Mouse (Mus musculus) c-Kit-positive CD71-positive TER-119-negative erythroid progenitor cells, embryonic 14.5 days (primary cell): Measurements from ENCODE around the gene Tnrc18.
A peak's percentile ranks its signal among the peaks of the same experiment; 100 is the strongest.

Source experiments
- DNase-seq: peaks from one replicate; pipeline ENCODE4 v3.0.0-alpha.2; 2013; ENCODE audit warnings: low read depth

Tnrc18 gene

GRCm38 (mm10) chr5:142771964-142772363 lies 45.5 kb downstream of the Tnrc18 start:
- DNase-seq = no peak

DNA sequence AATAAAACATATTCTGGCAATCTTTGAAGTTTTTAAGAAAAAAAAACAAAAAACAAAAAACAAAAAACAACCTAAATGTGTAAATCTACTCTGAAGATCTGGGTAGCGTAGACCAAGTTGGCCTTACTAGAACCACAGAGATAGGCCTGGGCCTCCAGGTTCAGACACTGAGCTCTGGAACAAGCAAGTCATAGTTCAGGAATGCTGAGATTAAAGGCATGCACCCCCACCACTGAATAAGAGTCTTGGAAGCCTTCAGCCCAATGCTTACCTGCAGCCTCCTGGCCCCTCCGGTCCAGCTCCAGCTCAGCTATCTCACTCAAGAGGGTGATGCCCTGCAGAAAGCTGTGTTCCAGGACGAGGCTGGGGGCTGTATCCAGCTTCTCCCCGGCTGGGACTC lies 46.4 kb downstream of the Tnrc18 start:
- no peak for DNase-seq

DNA sequence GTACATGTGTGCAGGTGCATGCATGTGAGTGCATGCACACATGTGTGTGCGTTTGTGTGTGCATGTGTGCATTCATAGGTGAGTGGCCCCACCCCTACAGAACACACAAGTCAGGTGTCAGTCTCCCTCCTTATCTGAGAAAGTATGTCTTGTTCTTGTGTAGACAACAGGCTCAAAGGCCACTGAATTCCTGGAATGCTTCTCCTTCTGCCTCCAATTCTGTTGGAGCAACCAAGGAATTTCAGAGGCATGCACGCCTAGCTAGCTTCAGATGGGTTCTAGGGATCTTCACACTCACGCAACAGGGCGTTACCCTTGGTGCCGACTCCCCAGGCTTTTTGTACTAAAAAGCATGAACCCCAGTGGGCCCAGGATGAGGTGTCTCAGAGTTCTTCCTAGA lies 47.8 kb downstream of the Tnrc18 start:
- no peak for DNase-seq

GRCm38 (mm10) chr5:142768352-142769267 lies 48.9 kb downstream of the Tnrc18 start:
- DNase-seq = no peak

DNA sequence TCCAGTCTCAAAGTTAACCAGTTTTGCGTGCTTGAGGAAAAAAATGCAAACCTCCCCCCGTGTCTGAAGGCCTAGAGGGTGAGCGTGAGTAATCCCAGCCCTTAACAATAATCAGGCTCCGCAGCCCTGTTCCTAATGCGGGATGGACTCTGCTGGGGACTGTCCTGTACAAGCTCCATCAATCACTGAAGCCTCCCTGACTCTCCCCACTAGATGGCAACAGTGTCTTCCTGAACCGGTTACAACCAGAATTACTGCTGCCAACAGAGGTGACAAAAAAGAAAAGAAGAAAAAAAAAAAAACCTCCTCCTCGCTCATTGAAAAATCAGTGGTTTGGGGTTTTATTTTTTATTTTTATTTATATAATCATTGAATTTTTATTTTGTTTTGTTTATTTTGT lies 49.5 kb downstream of the Tnrc18 start:
- peak; percentile 37 for DNase-seq

DNA sequence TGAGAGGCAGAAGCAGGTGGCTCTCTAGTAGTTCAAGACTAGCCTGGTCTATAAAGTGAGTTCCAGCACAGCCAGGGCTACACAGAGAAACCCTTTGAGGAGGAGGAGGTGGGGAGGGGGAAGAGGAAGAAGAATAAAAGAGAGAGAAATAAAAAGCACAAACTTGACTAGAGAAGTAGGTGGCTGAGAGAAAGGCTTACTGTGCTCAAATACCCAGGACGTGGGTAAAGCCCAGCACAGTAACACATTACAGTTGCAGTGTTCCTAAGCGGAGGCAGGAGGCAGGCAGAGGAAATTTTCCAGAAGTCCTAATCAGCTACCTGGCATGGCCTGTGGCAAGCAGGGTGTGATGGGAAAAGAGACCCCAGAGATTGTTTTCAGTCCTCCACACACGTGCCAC lies 50.8 kb downstream of the Tnrc18 start:
- no peak for DNase-seq

DNA sequence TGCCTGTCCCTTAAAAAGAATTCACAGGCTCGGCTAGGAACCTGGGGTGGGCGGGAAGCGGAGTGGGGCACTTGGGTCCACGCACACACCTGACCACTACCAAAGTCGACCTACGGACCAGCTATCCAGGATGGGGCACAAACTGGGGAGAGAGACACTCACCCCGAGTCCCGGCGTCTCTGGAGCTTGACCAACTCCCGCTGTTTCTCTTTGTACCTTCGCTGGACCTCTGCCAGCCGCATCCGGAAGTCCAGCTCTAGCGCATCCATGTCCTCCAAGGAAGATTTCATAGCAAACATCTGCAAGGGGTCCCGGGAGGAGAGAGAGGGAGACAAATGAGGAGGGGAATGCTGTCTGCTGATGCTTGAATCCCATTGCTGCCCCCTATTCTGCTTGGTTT lies 52.6 kb downstream of the Tnrc18 start:
- DNase-seq = no peak

DNA sequence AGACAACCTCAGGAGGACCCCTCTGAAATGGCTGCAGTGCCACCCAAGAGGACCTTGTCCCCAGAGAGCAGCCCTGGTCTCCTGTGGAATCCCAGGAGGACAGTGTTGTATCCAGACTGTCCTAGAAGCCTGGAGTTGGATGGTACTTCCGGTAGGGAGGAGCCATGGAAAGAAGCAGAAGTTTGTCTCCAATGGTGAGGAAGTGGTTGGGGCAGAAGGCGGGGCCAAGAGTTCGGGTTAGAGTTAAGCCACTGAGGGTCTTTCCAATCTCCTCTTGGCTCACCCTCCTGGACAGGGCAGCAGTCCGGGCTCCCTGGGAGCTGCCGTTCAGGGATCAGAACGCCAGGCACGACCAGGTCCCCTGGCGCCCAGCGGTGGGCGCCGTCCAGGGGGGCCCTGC lies 53.2 kb downstream of the Tnrc18 start:
- no peak for DNase-seq

GRCm38 (mm10) chr5:142762082-142762807 lies 55.2 kb downstream of the Tnrc18 start:
- no peak for DNase-seq

DNA sequence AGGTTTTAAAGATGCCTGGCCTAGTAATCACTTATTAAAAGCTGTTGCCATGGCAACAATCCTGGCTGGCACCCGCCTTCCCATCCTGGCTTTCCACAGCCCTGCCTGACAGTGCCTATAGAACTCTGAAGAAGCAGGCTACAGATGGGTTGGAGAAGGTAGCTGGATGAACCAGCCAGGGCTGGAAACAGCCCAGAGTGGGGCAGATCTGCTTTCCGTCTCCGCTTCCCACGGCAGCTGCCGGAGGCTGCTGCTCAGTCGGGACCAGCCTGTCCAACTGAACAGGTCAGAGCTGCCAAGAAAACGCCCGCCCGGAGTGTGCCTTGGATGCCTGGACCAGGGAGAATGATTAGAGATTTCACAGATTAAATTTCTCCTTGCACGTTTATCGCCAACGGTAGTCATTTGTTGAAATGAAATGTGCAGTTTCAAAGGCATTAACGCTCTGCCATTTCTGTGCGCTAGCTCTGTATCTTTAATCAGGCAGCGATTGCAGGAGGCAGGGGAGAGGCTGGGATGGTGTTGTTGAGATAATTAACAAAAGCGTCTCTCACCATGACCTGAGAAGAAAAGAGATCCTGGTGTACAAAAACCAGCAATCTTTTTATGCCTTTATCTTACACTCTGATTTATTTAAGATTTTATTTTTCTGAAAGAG lies 56.0 kb downstream of the Tnrc18 start:
- no peak for DNase-seq

GRCm38 (mm10) chr5:142759786-142760185 lies 57.7 kb downstream of the Tnrc18 start:
- no peak for DNase-seq

GRCm38 (mm10) chr5:142752241-142752640 lies 65.2 kb downstream of the Tnrc18 start:
- no peak for DNase-seq

DNA sequence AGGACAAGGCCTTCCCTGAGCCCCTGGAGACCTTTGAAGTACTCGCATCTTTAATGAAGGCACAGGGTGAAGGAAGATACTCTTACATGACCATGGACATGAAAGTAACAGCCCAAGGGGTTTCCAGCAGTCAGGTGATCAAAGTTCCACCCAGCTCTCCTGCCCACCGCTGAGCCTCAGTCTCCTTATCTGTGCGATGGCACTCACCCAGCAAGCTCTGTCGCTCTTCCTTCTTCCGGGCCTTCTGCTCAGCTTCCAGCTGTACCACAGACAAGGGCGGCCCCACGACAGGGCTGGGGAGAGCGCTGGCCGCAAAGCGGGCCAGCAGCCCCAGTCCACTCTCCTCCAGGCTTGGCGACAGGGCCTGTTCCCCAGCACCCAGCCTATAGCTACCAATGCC lies 67.3 kb downstream of the Tnrc18 start:
- DNase-seq = no peak

DNA sequence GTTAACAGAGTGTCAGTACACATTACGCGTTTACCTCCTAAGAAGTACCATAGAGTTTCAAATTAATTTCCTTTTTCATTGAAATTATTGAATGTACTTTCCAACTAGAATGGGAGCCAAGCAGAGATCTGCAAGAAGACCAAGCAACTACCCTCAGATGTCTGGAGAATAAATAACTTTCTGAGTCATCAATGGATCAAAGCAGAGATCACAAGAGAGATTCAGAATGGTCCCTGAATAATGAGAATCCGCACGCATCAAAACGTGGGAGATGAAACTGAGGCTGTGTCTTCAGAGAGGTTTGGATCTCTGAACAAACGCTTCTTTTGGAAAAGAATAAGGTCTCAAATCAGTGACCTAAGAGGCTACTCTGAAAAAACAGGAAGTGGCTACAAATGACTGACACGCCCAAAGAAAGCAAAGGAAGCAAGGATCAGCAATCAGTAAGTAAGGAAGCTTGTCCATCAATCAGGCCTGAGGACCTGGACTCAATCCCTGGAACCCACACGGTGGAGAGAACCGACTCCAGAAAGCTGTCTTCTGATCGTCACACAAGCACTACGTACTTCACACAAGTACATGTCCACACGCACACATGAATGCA lies 70.3 kb downstream of the Tnrc18 start:
- DNase-seq = no peak

DNA sequence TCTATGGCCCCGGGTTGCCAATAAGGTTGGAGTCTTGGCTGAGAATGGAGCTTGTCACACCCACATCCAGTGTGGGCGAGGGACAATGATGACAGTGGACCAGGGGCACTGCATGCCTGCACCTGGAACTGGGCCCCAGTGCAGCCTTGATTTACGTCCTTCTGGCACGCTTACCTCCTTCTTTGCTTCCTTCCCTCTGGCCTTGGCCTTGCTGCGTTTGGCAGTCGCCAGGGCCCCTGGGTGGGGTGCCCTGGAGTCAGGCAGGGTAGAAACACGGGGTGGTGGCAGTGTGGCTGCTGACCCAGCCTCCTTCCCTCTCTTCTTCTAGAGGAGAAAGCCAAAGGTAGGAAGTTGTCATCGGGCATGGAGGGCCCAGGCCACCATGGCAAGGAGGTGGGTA lies 77.5 kb downstream of the Tnrc18 start:
- no peak for DNase-seq

DNA sequence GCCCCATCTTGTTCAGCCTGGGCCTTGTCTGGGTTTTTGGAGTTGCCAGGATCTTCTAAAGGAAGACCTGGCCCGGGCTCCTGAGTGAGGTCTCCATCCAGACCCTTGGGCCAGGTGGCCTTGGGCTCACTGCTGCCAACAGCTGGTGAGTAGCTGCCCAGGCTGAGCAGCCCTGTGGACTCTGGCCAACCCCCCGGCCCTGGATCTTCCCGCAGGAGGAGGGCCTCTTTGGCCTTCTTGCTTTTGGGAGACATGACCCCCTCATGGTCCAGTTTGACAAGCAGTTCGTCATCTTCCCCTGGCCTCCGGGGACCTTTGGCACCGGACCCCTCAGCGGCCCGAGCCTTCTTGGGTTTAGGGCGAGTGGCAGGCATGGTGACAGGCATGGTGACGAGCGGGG lies 85.5 kb downstream of the Tnrc18 start:
- no peak for DNase-seq

- no peak for DNase-seq
Observed at GRCm38 (mm10) chr5:142730295-142730694, 87.2 kb downstream of the Tnrc18 start.

- DNase-seq = no peak
Observed at GRCm38 (mm10) chr5:142728301-142728700, 89.2 kb downstream of the Tnrc18 start.

DNA sequence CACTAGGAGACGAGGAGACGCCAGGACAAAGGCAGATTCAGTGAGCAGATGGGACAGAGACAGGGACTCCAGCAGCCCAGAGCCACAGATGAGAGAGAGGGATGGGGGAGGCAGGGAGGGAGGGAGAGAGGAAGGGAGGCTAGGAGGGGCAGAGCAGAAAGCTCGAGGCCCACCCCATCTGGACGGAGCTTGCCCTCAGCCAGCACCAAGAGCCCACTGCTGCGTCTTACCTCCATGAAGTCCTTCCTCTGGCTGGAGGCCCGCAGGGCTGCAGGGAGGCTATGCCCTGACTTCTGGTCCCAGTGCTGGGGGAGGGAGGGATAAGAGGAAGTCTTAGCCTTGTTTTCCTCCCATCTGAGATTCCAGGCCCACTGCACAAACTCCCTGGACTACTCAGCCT lies 90.7 kb downstream of the Tnrc18 start:
- no peak for DNase-seq

DNA sequence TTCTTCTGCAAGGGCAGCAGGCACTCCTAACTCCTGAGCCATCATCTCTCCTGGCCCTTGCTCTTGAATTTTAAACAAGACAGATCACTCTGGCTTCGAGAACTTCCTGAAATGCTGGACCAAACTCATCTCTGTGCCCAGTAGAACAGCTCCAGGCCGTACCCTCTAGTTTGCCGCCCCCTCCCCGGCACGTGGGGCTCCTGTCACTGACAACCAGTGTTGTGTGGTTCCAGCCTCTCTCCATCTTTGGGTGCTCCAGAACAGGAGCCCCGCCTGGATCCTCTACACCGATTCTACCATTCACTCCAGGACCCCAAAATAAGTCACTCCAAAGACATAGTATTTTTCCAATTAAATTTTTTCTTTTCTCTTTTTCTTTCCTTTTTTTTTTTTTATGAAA lies 93.2 kb downstream of the Tnrc18 start:
- DNase-seq = no peak

DNA sequence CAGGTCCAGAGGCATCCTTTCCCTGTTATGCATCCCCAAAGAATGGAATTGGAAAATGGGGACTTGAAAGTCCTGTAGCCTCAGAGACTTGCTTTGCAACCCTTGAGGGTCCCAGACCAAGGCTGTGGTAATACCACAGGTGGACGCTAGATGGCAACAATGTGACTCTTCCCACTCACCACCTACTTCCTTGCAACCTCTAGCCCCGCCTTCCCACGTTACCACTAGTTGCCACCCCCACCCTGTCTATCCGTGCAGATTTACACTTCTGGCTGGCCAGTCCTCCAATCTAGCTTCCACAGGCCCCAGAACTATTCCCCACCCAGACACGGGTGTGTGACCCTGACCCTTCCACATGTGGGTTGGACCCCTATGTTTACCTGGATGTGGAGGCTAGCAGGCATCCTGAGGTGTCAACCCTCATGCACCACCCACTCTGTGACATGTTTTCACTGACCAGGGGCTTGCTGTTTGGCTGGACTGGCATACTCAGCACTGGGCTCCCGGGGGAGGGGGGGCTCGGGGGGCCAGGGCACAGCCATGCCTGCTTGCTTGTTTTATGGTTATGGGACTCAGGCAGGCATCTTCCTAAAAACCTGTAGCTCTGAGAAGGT lies 93.8 kb downstream of the Tnrc18 start:
- peak; percentile 39 for DNase-seq

DNA sequence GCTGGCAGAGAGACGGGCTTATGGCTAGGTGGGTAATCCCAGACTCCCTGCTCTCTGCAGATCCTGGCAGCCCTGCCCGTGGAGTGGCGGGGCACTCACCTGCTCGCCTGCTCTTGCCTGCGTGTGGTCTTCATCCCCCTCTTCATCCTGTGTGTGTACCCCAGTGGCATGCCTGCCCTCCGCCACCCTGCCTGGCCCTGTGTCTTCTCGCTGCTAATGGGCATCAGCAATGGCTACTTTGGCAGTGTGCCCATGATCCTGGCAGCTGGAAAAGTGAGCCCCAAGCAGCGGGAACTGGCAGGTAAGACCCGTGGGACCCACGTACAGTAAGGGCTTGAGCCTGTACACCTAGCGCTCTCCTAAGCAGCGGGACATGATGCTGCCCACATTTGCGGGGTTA lies 97.6 kb downstream of the Tnrc18 start:
- DNase-seq = no peak
